Mouse (Mus musculus): ENCODE data around the gene Dhx38. TPM values are rescaled to one million over a fixed set of nuclear protein-coding genes. Genes with fewer than 3 reads are reported as not detected.
A peak's percentile ranks its signal among the peaks of the same experiment; 100 is the strongest.

The Dhx38 gene
- polyA plus RNA-seq, 1 experiment from 2014 or later = 29.2 TPM

GRCm38 (mm10) chr8:109542165-109542564 lies 23.5 kb downstream of the Dhx38 start:
- Histone ChIP-seq H3K4me1 (peaks cover 24% of the 10 kb centered on the region), H3K27me3 (no peaks in the 10 kb centered on the region), H3K4me3 (no peak overlapping the region), H3K9ac (no peak overlapping the region), H3K36me3 (peaks cover 17% of the 10 kb centered on the region), H3K9me3 (no peaks in the 10 kb centered on the region), H3K4me2 (replicated peaks) (no peak overlapping the region), H3K27ac (peak overlapping the region; percentile 78)
- no peak for ATAC-seq (ENCODE audit: low FRiP score, low read depth)
- WGBS = 66% methylated on average over 5 of the region's 5 CpGs

GRCm38 (mm10) chr8:109536703-109537102 lies 29.0 kb downstream of the Dhx38 start:
- no peaks in the 10 kb centered on the region for H3K9me3 ChIP-seq
- peak overlapping the region; percentile 58; the same call in 1 of the 2 replicates for H3K9ac ChIP-seq
- H3K4me1 ChIP-seq = peaks cover 5% of the 10 kb centered on the region
- H3K27ac ChIP-seq = peak overlapping the region; percentile 48; the same call in 1 of the 2 replicates
- peak overlapping the region; percentile 50 for H3K4me2 ChIP-seq (replicated peaks)
- H3K36me3 ChIP-seq = no peaks in the 10 kb centered on the region
- 3% methylated on average over 5 of the region's 5 CpGs for WGBS
- peak overlapping the region; percentile 19; the same call in 1 of the 2 replicates for H3K4me3 ChIP-seq
- peak; percentile 87 for ATAC-seq (ENCODE audit: low FRiP score, low read depth)
- H3K27me3 ChIP-seq = no peaks in the 10 kb centered on the region

GRCm38 (mm10) chr8:109535140-109535990 lies 30.3 kb downstream of the Dhx38 start:
- peaks cover 5% of the 10 kb centered on the region for H3K4me1 ChIP-seq
- 86% methylated on average over 19 of the region's 19 CpGs for WGBS

GRCm38 (mm10) chr8:109524008-109524407 lies 41.7 kb downstream of the Dhx38 start:
- Histone ChIP-seq H3K9me3 (0 out of 2 replicates have a peak, but pooled peaks cover 5% of the 10 kb centered on the region), H3K27me3 (no peaks in the 10 kb centered on the region), H3K9ac (no peak overlapping the region), H3K4me1 (no peaks in the 10 kb centered on the region), H3K36me3 (no peaks in the 10 kb centered on the region), H3K27ac (no peak overlapping the region), H3K4me3 (no peak overlapping the region), H3K4me2 (replicated peaks) (no peak overlapping the region)
- no peak for ATAC-seq (ENCODE audit: low FRiP score, low read depth)
- 81% methylated on average over 2 of the region's 2 CpGs for WGBS

More at GRCm38 (mm10) chr8:109535140-109535990, 30.3 kb downstream of the Dhx38 start:
- no peak overlapping the region for H3K27ac ChIP-seq
- ATAC-seq (ENCODE audit: low FRiP score, low read depth) = no peak
- no peaks in the 10 kb centered on the region for H3K9me3 ChIP-seq
- no peak overlapping the region for H3K4me2 ChIP-seq (replicated peaks)
- H3K36me3 ChIP-seq = no peaks in the 10 kb centered on the region
- H3K27me3 ChIP-seq = no peaks in the 10 kb centered on the region
- H3K9ac ChIP-seq = no peak overlapping the region
- H3K4me3 ChIP-seq = no peak overlapping the region

GRCm38 (mm10) chr8:109505560-109505959 lies 60.1 kb downstream of the Dhx38 start:
- H3K36me3 ChIP-seq = no peaks in the 10 kb centered on the region
- 97% methylated on average over 5 of the region's 5 CpGs for WGBS
- no peak overlapping the region for H3K27ac ChIP-seq
- H3K9ac ChIP-seq = no peak overlapping the region
- no peak overlapping the region for H3K4me2 ChIP-seq (replicated peaks)
- ATAC-seq (ENCODE audit: low FRiP score, low read depth) = no peak
- H3K4me3 ChIP-seq = no peak overlapping the region
- no peaks in the 10 kb centered on the region for H3K27me3 ChIP-seq
- H3K4me1 ChIP-seq = no peaks in the 10 kb centered on the region
- no peaks in the 10 kb centered on the region; the same call in 1 of the 2 replicates for H3K9me3 ChIP-seq

- WGBS = 69% methylated on average over 1 of the region's 1 CpGs
- no peaks in the 10 kb centered on the region; the same call in 1 of the 2 replicates for H3K9me3 ChIP-seq
- H3K4me3 ChIP-seq = no peak overlapping the region
- no peak for ATAC-seq (ENCODE audit: low FRiP score, low read depth)
- no peak overlapping the region for H3K4me2 ChIP-seq (replicated peaks)
- no peaks in the 10 kb centered on the region for H3K36me3 ChIP-seq
- no peak overlapping the region for H3K9ac ChIP-seq
- H3K27ac ChIP-seq = no peak overlapping the region
- H3K4me1 ChIP-seq = no peaks in the 10 kb centered on the region
- no peaks in the 10 kb centered on the region for H3K27me3 ChIP-seq
These were observed 62.1 kb downstream of the Dhx38 start for GRCm38 (mm10) chr8:109503566-109503965.

GRCm38 (mm10) chr8:109499009-109499717 lies 66.5 kb downstream of the Dhx38 start:
- no peak overlapping the region for H3K4me3 ChIP-seq
- H3K36me3 ChIP-seq = no peaks in the 10 kb centered on the region
- 85% methylated on average over 16 of the region's 16 CpGs for WGBS
- ATAC-seq (ENCODE audit: low FRiP score, low read depth) = no peak
- no peak overlapping the region for H3K4me2 ChIP-seq (replicated peaks)
- no peak overlapping the region for H3K27ac ChIP-seq
- H3K9ac ChIP-seq = no peak overlapping the region
- no peaks in the 10 kb centered on the region; the same call in 1 of the 2 replicates for H3K9me3 ChIP-seq
- no peaks in the 10 kb centered on the region for H3K4me1 ChIP-seq
- H3K27me3 ChIP-seq = no peaks in the 10 kb centered on the region

Other genes with a start within 250 kb of the Dhx38 start
- 0.23 and 0.29 TPM in 2 replicates for gene Pmfbp1, start 71.8 kb downstream of the Dhx38 start, polyA plus RNA-seq (2015; fragmentation: Nextera tagmentation; extraction: Ambion mirVana)
- 25.2 and 25.4 TPM in 2 replicates for gene Txnl4b, start within 50 bp of the Dhx38 start, polyA plus RNA-seq (2015; fragmentation: Nextera tagmentation; extraction: Ambion mirVana)
- 1.7 and 2.1 TPM in 2 replicates for gene Hp, start 13.3 kb upstream of the Dhx38 start, polyA plus RNA-seq (2015; fragmentation: Nextera tagmentation; extraction: Ambion mirVana)
- gene Dhodh, start 42.8 kb upstream of the Dhx38 start, polyA plus RNA-seq (2015; fragmentation: Nextera tagmentation; extraction: Ambion mirVana) = 49.8 and 54.1 TPM in 2 replicates
- gene Pkd1l3, start 48.7 kb upstream of the Dhx38 start, polyA plus RNA-seq (2015; fragmentation: Nextera tagmentation; extraction: Ambion mirVana) = 0.10 and 0.13 TPM in 2 replicates
- 159 and 162 TPM in 2 replicates for gene Ist1, start 127.4 kb upstream of the Dhx38 start, polyA plus RNA-seq (2015; fragmentation: Nextera tagmentation; extraction: Ambion mirVana)
- 38.7 and 40.4 TPM in 2 replicates for gene Zfp821, start 139.7 kb upstream of the Dhx38 start, polyA plus RNA-seq (2015; fragmentation: Nextera tagmentation; extraction: Ambion mirVana)
- gene Atxn1l, start 171.9 kb upstream of the Dhx38 start, polyA plus RNA-seq (2015; fragmentation: Nextera tagmentation; extraction: Ambion mirVana) = 6.7 and 11.3 TPM in 2 replicates
- gene Ap1g1, start 212.7 kb upstream of the Dhx38 start, polyA plus RNA-seq (2015; fragmentation: Nextera tagmentation; extraction: Ambion mirVana) = 37.4 and 43.0 TPM in 2 replicates

All from limb, embryonic 13.5 days (tissue).